Mouse (Mus musculus): ENCODE data around the gene Rcan1.

- TF ChIP-seq POLR2A (IDR thresholded peaks at IDR 0.05; ENCODE audit: borderline replicate concordance, insufficient read depth, low read length): no peak
- TF ChIP-seq CTCF (IDR thresholded peaks at IDR 0.05; ENCODE audit: borderline replicate concordance, insufficient read depth, low read depth, low read length): no peak
Measured at GRCm38 (mm10) chr16:92353897-92354296, 116.8 kb downstream of the Rcan1 start.
